Mouse (Mus musculus) midbrain, embryonic 13.5 days (tissue): Measurements from ENCODE around the gene Cxcl17. TPM values are rescaled to one million over a fixed set of nuclear protein-coding genes. Genes with fewer than 3 reads are reported as not detected.
"Not testable (repeated sequence)": the region's sequence is repeated elsewhere in the genome, so short reads cannot be mapped to it uniquely, and the experiment has no call there.

Experiments
- ATAC-seq: fragments of 200-750 bp; cut with Nextera tagmentation; 2 replicates; pipeline ENCODE4 v1.8.0; 2017; ENCODE audit warnings: mild to moderate bottlenecking, moderate TSS enrichment, moderate library complexity
- H3K27ac ChIP-seq: fragments of 300-500 bp; sonication (generic); 2 replicates; pipeline ENCODE4 v1.5.1; 2015; ENCODE audit warnings: inconsistent platforms, mild to moderate bottlenecking, moderate library complexity
- H3K27me3 ChIP-seq: fragments of 300-500 bp; sonication (generic); 2 replicates; pipeline ENCODE4 v1.6.1; 2015; ENCODE audit warnings: mild to moderate bottlenecking, inconsistent platforms
- H3K36me3 ChIP-seq: fragments of 300-500 bp; sonication (generic); 2 replicates; pipeline ENCODE4 v1.6.1; 2015; ENCODE audit warnings: mild to moderate bottlenecking, inconsistent platforms
- H3K4me1 ChIP-seq: fragments of 300-500 bp; sonication (generic); replicated peaks from 2 replicates; pipeline ENCODE4 v1.6.1; 2015; ENCODE audit warnings: inconsistent platforms
- H3K4me2 ChIP-seq: fragments of 300-500 bp; sonication (generic); replicated peaks from 2 replicates; pipeline ENCODE4 v1.6.1; 2015; ENCODE audit warnings: moderate library complexity, mild to moderate bottlenecking, inconsistent platforms
- H3K4me3 ChIP-seq: fragments of 300-500 bp; sonication (generic); replicated peaks from 2 replicates; pipeline ENCODE4 v1.5.1; 2015; ENCODE audit warnings: mild to moderate bottlenecking, inconsistent platforms
- H3K9ac ChIP-seq: fragments of 300-500 bp; sonication (generic); replicated peaks from 2 replicates; pipeline ENCODE4 v1.6.1; 2015; ENCODE audit warnings: mild to moderate bottlenecking, inconsistent platforms
- H3K9me3 ChIP-seq: fragments of 300-500 bp; sonication (generic); 2 replicates; pipeline ENCODE4 v1.6.1; 2016; ENCODE audit warnings: mild to moderate bottlenecking, inconsistent platforms
- WGBS: fragments of 180-500 bp; shearing (Covaris S2); methylation state at CpG from one replicate; pipeline ENCODE4 v1.1.7; 2015; 5-methylcytosine and 5-hydroxymethylcytosine counted together
- polyA plus RNA-seq: library from polyadenylated mRNA; unstranded; fragments of >200 nt; fragmentation: Nextera tagmentation; extraction: Ambion mirVana; gene quantifications from 2 replicates; pipeline ENCODE4 v1.2.1, GENCODE M21; 2015

Cxcl17 gene
- polyA plus RNA-seq, 1 experiment from 2014 or later, result 0.51 TPM

DNA sequence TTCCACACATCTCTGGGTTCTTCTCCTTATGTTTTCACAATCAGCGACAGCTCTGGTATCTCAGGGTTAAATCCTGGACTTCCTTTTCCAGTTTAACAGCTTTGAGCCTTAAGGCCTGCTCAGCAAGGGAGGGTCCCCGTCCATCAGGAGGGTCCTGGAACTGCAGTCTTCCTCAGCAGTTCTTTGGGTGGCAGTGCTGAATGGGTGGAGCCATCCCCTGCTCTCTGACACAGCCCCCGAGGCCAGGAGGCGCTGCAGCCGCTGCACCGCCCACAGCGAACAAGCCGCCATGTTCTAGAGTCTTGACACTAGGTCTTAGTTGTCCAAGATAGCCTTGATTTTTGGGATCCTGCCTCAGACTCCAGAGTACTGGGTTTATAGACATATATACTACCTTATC is 6.8 kb upstream of the Cxcl17 start:
- ATAC-seq, result no peak
- WGBS, result 80% methylated on average over 8 of the region's 8 CpGs
- Histone ChIP-seq H3K9me3 (no peaks in the 10 kb centered on the region), H3K4me1 (no peaks in the 10 kb centered on the region), H3K27ac (no peak overlapping the region), H3K27me3 (peaks cover 11% of the 10 kb centered on the region), H3K4me2 (no peak overlapping the region), H3K36me3 (no peaks in the 10 kb centered on the region), H3K4me3 (no peak overlapping the region), H3K9ac (no peak overlapping the region)

GRCm38 (mm10) chr7:25417597-25417996 is 4.9 kb upstream of the Cxcl17 start:
- no peak overlapping the region for H3K4me2 ChIP-seq
- no peak for ATAC-seq
- no peak overlapping the region for H3K4me3 ChIP-seq
- 0 out of 2 replicates have a peak, but pooled peaks cover 5% of the 10 kb centered on the region for H3K4me1 ChIP-seq
- peaks cover 8% of the 10 kb centered on the region for H3K27me3 ChIP-seq
- H3K9me3 ChIP-seq, result no peaks in the 10 kb centered on the region
- H3K27ac ChIP-seq, result no peak overlapping the region
- WGBS, result 90% methylated on average over 1 of the region's 1 CpGs
- no peak overlapping the region for H3K9ac ChIP-seq
- no peaks in the 10 kb centered on the region for H3K36me3 ChIP-seq

DNA sequence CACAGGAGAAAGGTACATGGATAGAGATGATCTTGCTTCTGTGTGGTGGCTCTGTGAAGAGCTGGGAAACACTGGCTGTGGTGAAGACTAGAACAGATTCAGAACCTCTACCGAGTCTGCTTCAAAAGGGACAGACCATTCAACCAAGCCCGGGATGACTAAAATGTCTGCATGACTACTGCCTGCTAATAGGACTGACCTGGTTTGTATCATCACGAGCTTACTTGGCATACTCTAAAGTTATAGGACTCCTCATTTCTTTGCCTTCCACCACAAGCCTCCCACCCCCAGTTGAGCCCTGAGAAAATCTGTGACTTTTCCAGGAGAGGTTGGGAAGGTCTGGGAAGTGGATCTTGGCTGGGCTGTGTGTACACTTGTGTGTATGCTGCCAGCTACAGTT is 825 bp downstream of the Cxcl17 start:
- no peak overlapping the region for H3K27ac ChIP-seq
- no peaks in the 10 kb centered on the region for H3K36me3 ChIP-seq
- H3K4me2 ChIP-seq, result no peak overlapping the region
- H3K9ac ChIP-seq, result no peak overlapping the region
- 0 out of 2 replicates have a peak, but pooled peaks cover 5% of the 10 kb centered on the region for H3K4me1 ChIP-seq
- H3K27me3 ChIP-seq, result no peaks in the 10 kb centered on the region
- 90% methylated on average over 3 of the region's 3 CpGs for WGBS
- no peaks in the 10 kb centered on the region for H3K9me3 ChIP-seq
- ATAC-seq, result no peak
- no peak overlapping the region for H3K4me3 ChIP-seq

GRCm38 (mm10) chr7:25410969-25411615 is 1.6 kb downstream of the Cxcl17 start:
- Histone ChIP-seq H3K4me3 (no peak overlapping the region), H3K27ac (no peak overlapping the region), H3K9me3 (no peaks in the 10 kb centered on the region), H3K9ac (no peak overlapping the region), H3K4me1 (0 out of 2 replicates have a peak, but pooled peaks cover 5% of the 10 kb centered on the region), H3K4me2 (no peak overlapping the region), H3K36me3 (no peaks in the 10 kb centered on the region), H3K27me3 (no peaks in the 10 kb centered on the region)
- 86% methylated on average over 1 of the region's 1 CpGs for WGBS
- ATAC-seq, result no peak

GRCm38 (mm10) chr7:25409114-25409760 is 3.4 kb downstream of the Cxcl17 start:
- H3K9ac ChIP-seq, result no peak overlapping the region
- 0 out of 2 replicates have a peak, but pooled peaks cover 5% of the 10 kb centered on the region for H3K4me1 ChIP-seq
- H3K27ac ChIP-seq, result no peak overlapping the region
- no peaks in the 10 kb centered on the region for H3K36me3 ChIP-seq
- H3K4me2 ChIP-seq, result no peak overlapping the region
- no peak overlapping the region for H3K4me3 ChIP-seq
- no peak for ATAC-seq
- no peaks in the 10 kb centered on the region for H3K27me3 ChIP-seq
- H3K9me3 ChIP-seq, result no peaks in the 10 kb centered on the region
- 46% methylated on average over 4 of the region's 4 CpGs for WGBS

DNA sequence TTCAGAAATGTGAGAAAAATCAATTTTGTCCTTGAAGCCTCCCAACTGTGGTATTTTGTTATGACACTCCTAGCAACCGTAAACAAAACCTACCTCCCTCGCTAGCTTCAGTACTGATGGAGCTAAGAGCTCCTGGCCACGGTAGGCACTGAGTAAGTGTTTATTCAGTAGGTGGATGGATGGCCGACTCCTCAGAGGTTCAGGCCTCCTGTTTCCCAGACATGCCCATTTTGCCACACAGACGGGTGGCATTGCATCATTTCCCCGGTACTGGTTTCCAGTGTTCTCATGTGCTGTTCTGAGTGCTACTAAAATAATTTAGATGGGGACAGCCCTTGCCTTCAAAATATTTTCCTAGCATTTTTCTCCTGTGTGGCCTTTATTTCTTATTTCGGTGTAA is 6.2 kb downstream of the Cxcl17 start:
- ATAC-seq, result no peak
- H3K9ac ChIP-seq, result no peak overlapping the region
- no peak overlapping the region for H3K4me2 ChIP-seq
- H3K4me3 ChIP-seq, result no peak overlapping the region
- no peaks in the 10 kb centered on the region for H3K9me3 ChIP-seq
- no peaks in the 10 kb centered on the region for H3K27me3 ChIP-seq
- no peak overlapping the region for H3K27ac ChIP-seq
- H3K36me3 ChIP-seq, result no peaks in the 10 kb centered on the region
- WGBS, result 90% methylated on average over 7 of the region's 7 CpGs
- H3K4me1 ChIP-seq, result no peaks in the 10 kb centered on the region

DNA sequence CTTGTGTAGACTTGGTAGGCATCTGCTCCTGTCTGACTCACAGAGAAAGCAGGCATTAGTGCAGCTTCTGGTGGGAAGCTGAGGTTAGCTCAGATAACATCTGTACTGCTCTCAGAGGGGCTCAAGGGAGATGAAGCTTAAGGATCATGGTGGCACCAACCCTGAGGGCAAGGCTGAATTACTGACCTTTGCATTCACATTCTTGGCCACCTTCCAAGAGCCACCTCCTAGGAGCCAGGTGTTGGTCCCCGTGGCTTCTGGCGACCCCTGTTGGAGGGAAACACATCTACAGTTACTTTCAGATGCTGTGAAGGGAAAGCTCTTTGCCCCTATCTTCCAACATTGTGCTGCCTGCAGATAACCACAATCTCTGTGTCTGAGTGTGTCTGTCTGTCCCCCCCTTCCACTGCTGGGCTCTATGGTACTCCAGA is 10.0 kb downstream of the Cxcl17 start:
- Histone ChIP-seq H3K9ac (no peak overlapping the region), H3K27ac (no peak overlapping the region), H3K4me2 (no peak overlapping the region), H3K27me3 (no peaks in the 10 kb centered on the region), H3K9me3 (no peaks in the 10 kb centered on the region), H3K4me1 (no peaks in the 10 kb centered on the region), H3K36me3 (no peaks in the 10 kb centered on the region), H3K4me3 (no peak overlapping the region)
- no peak for ATAC-seq
- 3% methylated on average over 2 of the region's 2 CpGs for WGBS

DNA sequence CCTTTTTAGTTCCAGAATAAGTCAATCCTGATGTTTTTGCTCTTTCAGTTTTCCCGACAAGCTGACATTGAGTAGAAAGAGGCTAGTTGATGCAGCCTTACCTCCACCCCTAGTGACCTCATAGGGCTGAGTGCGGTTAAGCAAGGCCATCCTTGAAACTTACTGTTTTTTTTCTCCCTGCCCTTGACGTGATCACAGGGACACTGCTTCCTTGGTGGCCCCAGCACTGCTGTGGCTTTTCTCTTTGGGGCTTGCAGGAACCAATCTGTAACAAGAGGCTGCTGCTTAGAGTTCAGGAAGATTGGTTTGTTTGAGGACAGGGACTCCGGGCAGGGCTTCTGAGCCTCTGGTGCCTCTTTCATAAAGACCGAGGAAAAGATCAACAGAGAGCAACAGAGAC is 10.7 kb downstream of the Cxcl17 start:
- H3K4me3 ChIP-seq, result no peak overlapping the region
- no peaks in the 10 kb centered on the region for H3K27me3 ChIP-seq
- no peaks in the 10 kb centered on the region for H3K36me3 ChIP-seq
- H3K9me3 ChIP-seq, result no peaks in the 10 kb centered on the region
- H3K9ac ChIP-seq, result no peak overlapping the region
- WGBS, result 19% methylated on average over 5 of the region's 5 CpGs
- no peak for ATAC-seq
- no peaks in the 10 kb centered on the region for H3K4me1 ChIP-seq
- H3K4me2 ChIP-seq, result no peak overlapping the region
- no peak overlapping the region for H3K27ac ChIP-seq

DNA sequence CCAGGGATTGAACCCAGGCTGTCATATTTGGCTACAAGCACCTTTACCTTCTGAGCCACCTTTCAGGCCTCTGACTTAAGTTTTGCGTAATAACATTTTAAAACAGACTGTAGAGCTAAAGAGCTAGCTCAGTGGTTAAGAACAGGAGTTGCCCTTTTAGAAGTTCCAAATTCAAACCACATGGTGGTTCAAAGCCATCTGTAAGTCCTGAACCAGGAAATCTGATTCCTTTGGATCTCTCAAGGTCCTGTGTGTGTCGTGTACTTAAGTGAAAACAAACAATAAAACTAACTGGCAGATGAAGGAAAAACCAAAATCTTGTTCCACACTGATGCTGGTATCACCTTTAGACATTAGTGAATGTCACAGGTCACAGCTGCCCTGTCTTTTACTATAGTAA is 11.1 kb downstream of the Cxcl17 start:
- H3K4me1 ChIP-seq, result no peaks in the 10 kb centered on the region
- H3K27ac ChIP-seq, result no peak overlapping the region
- no peaks in the 10 kb centered on the region for H3K9me3 ChIP-seq
- no peaks in the 10 kb centered on the region for H3K36me3 ChIP-seq
- no peak for ATAC-seq
- H3K9ac ChIP-seq, result no peak overlapping the region
- WGBS, result 71% methylated on average over 2 of the region's 2 CpGs
- H3K4me3 ChIP-seq, result no peak overlapping the region
- no peak overlapping the region for H3K4me2 ChIP-seq
- no peaks in the 10 kb centered on the region for H3K27me3 ChIP-seq

GRCm38 (mm10) chr7:25399028-25399427 is 13.7 kb downstream of the Cxcl17 start:
- H3K27me3 ChIP-seq, H3K9ac ChIP-seq, H3K36me3 ChIP-seq, H3K27ac ChIP-seq, H3K4me2 ChIP-seq, ATAC-seq, H3K4me3 ChIP-seq, H3K9me3 ChIP-seq: not testable (repeated sequence)
- peaks cover 14% of the 10 kb centered on the region for H3K4me1 ChIP-seq

GRCm38 (mm10) chr7:25398610-25399009 is 14.1 kb downstream of the Cxcl17 start, which contains the start of gene Lipe:
Gene Lipe, minus strand, starts transcription at chr7:25398710.
- no peak within 1 kb of the TSS for H3K27ac ChIP-seq
- H3K27me3 ChIP-seq, result peaks cover 5% of the 10 kb centered on the region
- no peaks in the 10 kb centered on the region for H3K9me3 ChIP-seq
- H3K4me1 ChIP-seq, result peaks cover 18% of the 10 kb centered on the region
- no peak within 1 kb of the TSS for H3K4me2 ChIP-seq
- no peak for ATAC-seq
- H3K4me3 ChIP-seq, result no peak within 1 kb of the TSS
- WGBS, result 96% methylated on average over 1 of the region's 1 CpGs
- H3K36me3 ChIP-seq, result no peaks in the 10 kb centered on the region
- H3K9ac ChIP-seq, result no peak within 1 kb of the TSS

DNA sequence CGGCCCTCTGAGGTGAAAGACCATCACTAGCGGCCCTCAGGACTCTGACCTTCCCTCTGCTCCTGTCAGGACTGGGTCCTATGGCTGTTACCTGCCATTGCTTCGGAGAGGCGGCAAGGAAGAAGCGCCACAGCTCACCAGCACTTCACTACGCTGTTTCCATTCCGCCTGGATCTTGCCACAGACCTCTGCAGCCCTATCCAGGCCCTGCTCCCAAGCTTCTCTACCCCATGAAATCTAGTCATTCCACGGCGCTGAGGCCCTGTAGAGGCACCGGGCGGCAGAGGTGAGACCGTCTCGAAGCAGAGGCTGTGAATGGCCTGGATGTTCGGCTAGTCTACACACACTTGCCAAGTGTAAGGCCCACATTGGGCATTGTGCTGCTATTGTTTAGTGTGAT is 16.1 kb downstream of the Cxcl17 start:
- 90% methylated on average over 14 of the region's 14 CpGs for WGBS
- Histone ChIP-seq H3K4me3 (peak overlapping the region; percentile 63), H3K9ac (no peak overlapping the region), H3K27me3 (peaks cover 5% of the 10 kb centered on the region), H3K36me3 (no peaks in the 10 kb centered on the region), H3K4me1 (peaks cover 31% of the 10 kb centered on the region), H3K27ac (no peak overlapping the region; the same call in 1 of the 2 replicates), H3K9me3 (no peaks in the 10 kb centered on the region), H3K4me2 (peak overlapping the region; percentile 81)
- ATAC-seq, result peak; percentile 19
